Mouse (Mus musculus) testis, adult 2 months (tissue): ENCODE data around the gene Cyb5rl. TPM values are rescaled to one million over a fixed set of nuclear protein-coding genes. Genes with fewer than 3 reads are reported as not detected.
A peak's percentile ranks its signal among the peaks of the same experiment; 100 is the strongest.

Experiments
- H3K27ac ChIP-seq: fragments of 200-500 bp; 2 replicates; pipeline ENCODE4 v1.5.1; 2012; ENCODE audit warnings: low read depth, low read length; ENCODE audit not compliant: control insufficient read depth, insufficient read depth
- H3K27me3 ChIP-seq: fragments of 200-500 bp; 2 replicates; pipeline ENCODE4 v1.6.1; 2012; ENCODE audit warnings: mild to moderate bottlenecking, low read length, moderate library complexity; ENCODE audit not compliant: control insufficient read depth, insufficient read depth
- H3K36me3 ChIP-seq: fragments of 200-500 bp; 2 replicates; pipeline ENCODE4 v1.6.1; 2012; ENCODE audit warnings: mild to moderate bottlenecking, low read length; ENCODE audit not compliant: control insufficient read depth, insufficient read depth
- H3K4me1 ChIP-seq: fragments of 200-500 bp; 2 replicates; pipeline ENCODE4 v1.6.1; 2012; ENCODE audit warnings: low read length; ENCODE audit not compliant: control insufficient read depth, insufficient read depth
- H3K4me3 ChIP-seq: fragments of 200-500 bp; 2 replicates; pipeline ENCODE4 v1.5.1; 2012; ENCODE audit warnings: low read depth, mild to moderate bottlenecking, low read length, moderate library complexity, mixed read lengths; ENCODE audit not compliant: control insufficient read depth
- CTCF ChIP-seq: fragments of 200-500 bp; IDR thresholded peaks from 2 replicates; pipeline ENCODE4 v1.5.1; 2012; ENCODE audit warnings: low read depth, mild to moderate bottlenecking, inconsistent platforms, low read length, moderate library complexity; ENCODE audit not compliant: control insufficient read depth, insufficient read depth, insufficient replicate concordance
- POLR2A ChIP-seq: fragments of 200-500 bp; IDR thresholded peaks from 2 replicates; pipeline ENCODE4 v1.6.1; 2012; ENCODE audit warnings: low read depth, mild to moderate bottlenecking, inconsistent platforms, low read length, moderate library complexity; ENCODE audit not compliant: control insufficient read depth
- polyA plus RNA-seq: library from polyadenylated mRNA; depleted of rRNA; stranded (reverse); fragments of >200 nt; gene quantifications from 2 replicates; pipeline ENCODE4 v1.2.3, GENCODE M21; 2012

The Cyb5rl gene
- polyA plus RNA-seq, 1 experiment = 5.7 TPM

GRCm38 (mm10) chr4:107064394-107065098, 2.2 kb upstream of the Cyb5rl start:
- TF ChIP-seq CTCF (no peak), POLR2A (no peak)
- peaks cover 8% of the 10 kb centered on the region for H3K4me1 ChIP-seq
- H3K27ac ChIP-seq = no peak overlapping the region
- H3K27me3 ChIP-seq = no peaks in the 10 kb centered on the region
- peaks cover 1% of the 10 kb centered on the region; the same call in 1 of the 2 replicates for H3K36me3 ChIP-seq
- no peak overlapping the region for H3K4me3 ChIP-seq

GRCm38 (mm10) chr4:107067151-107067840, 508 bp downstream of the Cyb5rl start:
- Histone ChIP-seq H3K36me3 (peaks cover under 1% of the 10 kb centered on the region; the same call in 1 of the 2 replicates), H3K27me3 (no peaks in the 10 kb centered on the region), H3K4me1 (peaks cover 8% of the 10 kb centered on the region), H3K4me3 (peak overlapping the region; percentile 99), H3K27ac (peak overlapping the region; percentile 3)
- TF ChIP-seq POLR2A = no peak
- TF ChIP-seq CTCF = no peak

GRCm38 (mm10) chr4:107072343-107072742, 5.6 kb downstream of the Cyb5rl start:
- Histone ChIP-seq H3K27me3 (no peaks in the 10 kb centered on the region), H3K4me3 (no peak overlapping the region), H3K27ac (no peak overlapping the region), H3K36me3 (no peaks in the 10 kb centered on the region), H3K4me1 (peaks cover 2% of the 10 kb centered on the region)
- TF ChIP-seq POLR2A = no peak

GRCm38 (mm10) chr4:107075456-107075855, 8.7 kb downstream of the Cyb5rl start:
- Histone ChIP-seq H3K36me3 (no peaks in the 10 kb centered on the region), H3K4me3 (no peak overlapping the region), H3K27ac (no peak overlapping the region), H3K27me3 (no peaks in the 10 kb centered on the region), H3K4me1 (no peaks in the 10 kb centered on the region)
- TF ChIP-seq CTCF (no peak), POLR2A (no peak)

- no peak overlapping the region for H3K27ac ChIP-seq
- H3K27me3 ChIP-seq = no peaks in the 10 kb centered on the region
- H3K36me3 ChIP-seq = no peaks in the 10 kb centered on the region
- no peak for TF ChIP-seq CTCF
- no peak for TF ChIP-seq POLR2A
- no peak overlapping the region for H3K4me3 ChIP-seq
- no peaks in the 10 kb centered on the region for H3K4me1 ChIP-seq
Measured at GRCm38 (mm10) chr4:107078894-107079293, 12.1 kb downstream of the Cyb5rl start.

GRCm38 (mm10) chr4:107079716-107080115, 12.9 kb downstream of the Cyb5rl start:
- H3K27me3 ChIP-seq = no peaks in the 10 kb centered on the region
- no peaks in the 10 kb centered on the region for H3K4me1 ChIP-seq
- no peak for TF ChIP-seq POLR2A
- TF ChIP-seq CTCF = no peak
- H3K4me3 ChIP-seq = no peak overlapping the region
- H3K36me3 ChIP-seq = no peaks in the 10 kb centered on the region
- no peak overlapping the region for H3K27ac ChIP-seq

GRCm38 (mm10) chr4:107082185-107082584, 15.4 kb downstream of the Cyb5rl start:
- no peak overlapping the region for H3K27ac ChIP-seq
- H3K4me1 ChIP-seq = peaks cover 3% of the 10 kb centered on the region
- no peaks in the 10 kb centered on the region for H3K36me3 ChIP-seq

More at GRCm38 (mm10) chr4:107082185-107082584, 15.4 kb downstream of the Cyb5rl start:
- H3K4me3 ChIP-seq = no peak overlapping the region
- no peaks in the 10 kb centered on the region for H3K27me3 ChIP-seq
- TF ChIP-seq CTCF (no peak), POLR2A (no peak)
